Mouse (Mus musculus): ENCODE data around the gene Urm1. TPM values are rescaled to one million over a fixed set of nuclear protein-coding genes. Genes with fewer than 3 reads are reported as not detected.
"Not testable (repeated sequence)": the region's sequence is repeated elsewhere in the genome, so short reads cannot be mapped to it uniquely, and the experiment has no call there.

The Urm1 gene
- polyA plus RNA-seq (2015; fragmentation: Nextera tagmentation; extraction: Ambion mirVana) = 15.7 and 17.1 TPM in 2 replicates

DNA sequence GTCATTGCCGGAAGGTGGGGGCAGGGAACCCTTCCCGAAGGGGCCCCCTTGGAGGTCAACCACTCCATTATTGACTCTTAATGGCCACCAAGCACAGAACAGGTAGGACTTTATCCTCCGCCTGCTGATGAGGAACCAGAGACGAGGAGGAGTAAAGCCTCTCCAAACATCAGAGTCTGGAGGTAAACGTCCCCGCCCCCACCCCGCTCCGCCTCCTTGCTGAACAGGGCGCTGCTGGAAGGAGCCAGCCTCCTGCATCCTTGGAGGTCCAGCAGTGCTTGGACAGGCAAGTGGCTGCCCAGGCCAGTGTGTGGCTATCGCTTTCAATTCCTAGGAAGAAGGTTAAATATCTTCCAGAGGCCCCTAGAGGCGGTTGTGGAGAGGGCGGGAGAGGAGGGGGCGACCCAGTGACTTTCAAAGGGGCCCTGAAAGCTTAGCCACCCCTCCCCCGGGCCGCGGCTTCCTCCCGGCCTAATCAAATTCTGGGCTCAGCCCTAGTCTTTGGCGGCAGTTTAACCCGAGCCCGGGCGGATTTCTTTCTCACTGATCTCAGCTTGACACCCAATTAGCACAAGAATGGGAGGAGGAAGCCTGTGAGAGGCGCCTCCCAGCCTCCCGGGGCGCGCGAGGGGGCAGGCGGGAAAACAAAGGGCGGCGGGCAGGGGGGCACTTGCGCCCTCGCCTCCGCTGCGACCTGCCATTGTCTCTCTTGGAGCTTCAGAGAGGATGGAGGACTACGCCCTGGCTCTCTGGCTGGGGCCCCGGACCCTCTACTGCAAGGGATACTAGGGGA is at the start of gene Urm1:
TSS of gene Urm1 (plus strand) at position 51 of the 793 bp plus-strand sequence.
- Histone ChIP-seq H3K27me3 (replicated peaks) (no peaks in the 10 kb centered on the region), H3K27ac (replicated peaks) (peak within 1 kb of the TSS; percentile 92), H3K4me2 (peak within 1 kb of the TSS; percentile 76), H3K4me1 (peaks cover 18% of the 10 kb centered on the region), H3K9ac (peak within 1 kb of the TSS; percentile 86), H3K9me3 (no peaks in the 10 kb centered on the region), H3K36me3 (peaks cover 17% of the 10 kb centered on the region), H3K4me3 (peak within 1 kb of the TSS; percentile 54)
- under 1% methylated on average over 35 of the region's 35 CpGs for WGBS
- ATAC-seq (ENCODE audit: extremely low read depth, insufficient number of reproducible peaks, low FRiP score, low TSS enrichment) = peak; percentile 68; the same call in 1 of the 2 replicates

DNA sequence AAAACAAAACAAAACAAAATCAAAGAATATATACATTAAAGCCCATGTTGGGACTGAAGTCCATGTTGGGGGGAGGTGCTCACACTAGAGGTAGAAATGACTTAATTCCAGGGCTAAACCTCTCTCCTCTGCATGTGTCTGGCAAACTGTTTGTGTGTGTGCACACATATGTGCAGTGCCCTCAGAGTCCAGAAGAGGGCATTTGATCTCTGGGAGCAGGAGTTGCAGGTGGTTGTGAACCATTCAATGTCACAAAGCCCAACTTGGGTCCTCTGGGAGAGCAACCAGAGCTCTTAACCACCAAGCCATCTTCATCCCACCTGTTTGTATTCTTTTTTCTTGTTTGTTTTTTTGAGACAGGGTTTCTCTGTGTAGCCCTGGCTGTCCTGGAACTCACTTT is 49.7 kb upstream of the Urm1 start:
- Histone ChIP-seq H3K27ac (replicated peaks) (no peak overlapping the region), H3K36me3 (peaks cover 8% of the 10 kb centered on the region; the same call in 1 of the 2 replicates), H3K27me3 (replicated peaks) (peaks cover 9% of the 10 kb centered on the region; the same call in 1 of the 2 replicates), H3K9ac (no peak overlapping the region), H3K4me2 (no peak overlapping the region), H3K4me1 (peaks cover 12% of the 10 kb centered on the region), H3K9me3 (no peaks in the 10 kb centered on the region), H3K4me3 (no peak overlapping the region)
- no peak for ATAC-seq (ENCODE audit: extremely low read depth, insufficient number of reproducible peaks, low FRiP score, low TSS enrichment)

- H3K27me3 ChIP-seq (replicated peaks) = 0 out of 2 replicates have a peak, but pooled peaks cover 2% of the 10 kb centered on the region
- no peak overlapping the region for H3K4me3 ChIP-seq
- H3K27ac ChIP-seq (replicated peaks) = no peak overlapping the region
- WGBS = 61% methylated on average over 8 of the region's 8 CpGs
- no peak overlapping the region for H3K4me2 ChIP-seq
- H3K9ac ChIP-seq = no peak overlapping the region
- no peaks in the 10 kb centered on the region for H3K9me3 ChIP-seq
- peaks cover 22% of the 10 kb centered on the region for H3K36me3 ChIP-seq
- H3K4me1 ChIP-seq = peaks cover 12% of the 10 kb centered on the region
- no peak for ATAC-seq (ENCODE audit: extremely low read depth, insufficient number of reproducible peaks, low FRiP score, low TSS enrichment)
These were observed 48.0 kb upstream of the Urm1 start for GRCm38 (mm10) chr2:29771611-29772461.

DNA sequence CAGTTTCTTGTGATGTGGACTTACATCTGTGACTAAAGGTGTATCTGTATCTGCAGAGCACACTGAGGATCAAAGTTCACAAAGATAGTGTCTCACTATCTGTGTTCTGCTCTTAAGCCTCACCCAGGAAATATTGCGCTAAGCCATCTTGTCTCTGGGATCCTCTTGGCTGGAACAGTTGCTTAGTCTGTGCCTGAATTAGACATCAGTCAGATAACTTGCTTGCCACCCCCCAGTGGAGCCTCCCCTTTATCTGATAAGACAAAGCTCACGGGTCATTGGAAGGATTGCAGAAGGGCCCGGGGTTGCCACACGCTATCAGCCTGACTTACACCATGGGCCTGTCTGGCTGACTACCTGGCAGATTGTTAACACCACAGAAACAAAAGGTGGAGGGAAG is 46.6 kb upstream of the Urm1 start:
- Histone ChIP-seq H3K4me2 (no peak overlapping the region), H3K9me3 (no peaks in the 10 kb centered on the region), H3K36me3 (peaks cover 37% of the 10 kb centered on the region), H3K27ac (replicated peaks) (no peak overlapping the region), H3K4me1 (peaks cover 12% of the 10 kb centered on the region), H3K4me3 (no peak overlapping the region), H3K9ac (no peak overlapping the region), H3K27me3 (replicated peaks) (no peaks in the 10 kb centered on the region)
- 58% methylated on average over 4 of the region's 4 CpGs for WGBS
- no peak for ATAC-seq (ENCODE audit: extremely low read depth, insufficient number of reproducible peaks, low FRiP score, low TSS enrichment)

DNA sequence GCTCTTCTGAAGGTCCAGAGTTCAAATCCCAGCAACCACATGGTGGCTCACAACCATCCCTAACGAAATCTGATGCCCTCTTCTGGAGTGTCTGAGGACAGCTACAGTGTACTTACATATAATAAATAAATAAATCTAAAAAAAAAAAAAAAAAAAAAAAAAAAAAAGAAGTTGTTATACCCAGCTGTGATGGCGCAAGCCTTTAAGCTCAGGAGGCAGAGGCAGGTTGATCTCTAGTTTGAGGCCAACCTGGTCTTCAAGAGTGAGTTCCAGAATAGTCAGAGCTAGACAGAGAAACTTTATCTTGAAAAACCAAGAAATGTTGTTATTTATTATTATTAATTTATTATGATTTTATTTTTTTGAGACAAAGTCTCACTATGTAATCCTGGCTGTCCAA is 38.6 kb upstream of the Urm1 start:
- H3K27ac ChIP-seq (replicated peaks); H3K4me2 ChIP-seq: not testable (repeated sequence)
- 93% methylated on average over 2 of the region's 2 CpGs for WGBS

DNA sequence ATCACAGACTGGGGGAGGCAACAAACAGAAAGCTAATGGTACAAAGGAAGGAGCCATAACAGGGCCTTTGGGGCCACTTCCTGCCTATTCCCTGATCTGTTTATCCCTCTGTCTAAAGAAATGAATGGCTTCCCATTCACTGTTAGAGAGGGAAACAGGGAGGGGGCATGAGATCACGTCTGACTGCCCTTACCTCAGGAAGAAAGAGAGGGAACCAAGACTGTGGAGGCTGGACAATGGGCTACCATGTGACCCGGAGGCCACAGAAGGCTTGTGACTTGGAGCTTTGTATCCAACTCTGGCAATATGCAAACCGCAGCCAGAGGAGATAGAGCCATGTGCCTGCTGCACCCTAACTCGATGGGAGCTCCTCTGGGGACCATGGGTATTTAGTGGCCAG is 35.6 kb upstream of the Urm1 start:
- H3K27me3 ChIP-seq (replicated peaks) = no peaks in the 10 kb centered on the region
- ATAC-seq (ENCODE audit: extremely low read depth, insufficient number of reproducible peaks, low FRiP score, low TSS enrichment) = no peak
- peaks cover 69% of the 10 kb centered on the region for H3K36me3 ChIP-seq
- no peak overlapping the region for H3K9ac ChIP-seq
- peaks cover 19% of the 10 kb centered on the region for H3K4me1 ChIP-seq
- no peak overlapping the region for H3K4me2 ChIP-seq
- peaks cover 2% of the 10 kb centered on the region; the same call in 1 of the 2 replicates for H3K9me3 ChIP-seq
- H3K27ac ChIP-seq (replicated peaks) = no peak overlapping the region
- 70% methylated on average over 4 of the region's 4 CpGs for WGBS
- H3K4me3 ChIP-seq = no peak overlapping the region

More for the DNA sequence above, 38.6 kb upstream of the Urm1 start:
- not testable (repeated sequence) for H3K4me3 ChIP-seq; H3K4me1 ChIP-seq; ATAC-seq (ENCODE audit: extremely low read depth, insufficient number of reproducible peaks, low FRiP score, low TSS enrichment); H3K27me3 ChIP-seq (replicated peaks); H3K9me3 ChIP-seq; H3K9ac ChIP-seq
- H3K36me3 ChIP-seq = peaks cover 98% of the 10 kb centered on the region

- WGBS = 2% methylated on average over 31 of the region's 31 CpGs
These were observed 32.6 kb upstream of the Urm1 start, which contains the start of gene Coq4 for GRCm38 (mm10) chr2:29787104-29787917. Gene Coq4 (plus strand): TSS chr2:29787493.

DNA sequence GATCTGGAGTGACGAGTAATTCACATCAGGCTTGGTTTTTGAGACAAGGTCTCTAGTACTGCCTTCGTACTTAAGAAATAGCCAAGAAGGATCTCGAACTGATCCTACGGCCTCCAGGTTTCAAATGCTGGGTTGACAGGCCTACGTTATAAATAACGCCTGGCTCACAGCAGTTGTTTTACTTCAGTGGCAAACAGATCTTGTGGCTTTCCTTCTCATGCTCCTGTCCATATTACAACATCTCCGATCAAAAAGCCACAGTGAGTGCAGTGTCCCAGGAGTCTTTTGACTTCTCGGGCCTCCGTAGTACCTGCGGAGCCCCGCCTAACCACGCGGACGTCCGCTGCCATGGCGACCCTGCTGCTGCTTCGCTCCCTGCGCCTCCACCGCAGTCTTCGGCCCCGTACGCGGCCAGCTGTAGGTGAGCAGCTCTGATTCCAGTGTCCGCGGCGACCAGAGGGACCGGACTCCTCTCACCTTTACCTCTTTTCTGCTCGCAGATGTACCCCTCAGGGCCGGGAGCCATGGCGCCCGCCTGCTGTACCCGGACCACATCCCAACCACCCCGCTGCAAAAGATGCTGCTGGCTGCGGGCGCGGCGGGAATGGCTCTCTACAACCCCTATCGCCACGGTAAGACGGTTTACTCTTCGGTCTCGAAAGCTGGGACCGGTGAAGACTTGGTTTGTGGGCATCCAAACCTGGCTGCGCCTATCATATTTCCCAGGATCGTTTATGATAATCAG is 31.8 kb upstream of the Urm1 start, which contains the start of gene Trub2:
TSS of gene Trub2 (minus strand) at position 566 of the 745 bp plus-strand sequence.
- no peaks in the 10 kb centered on the region for H3K9me3 ChIP-seq
- peaks cover 19% of the 10 kb centered on the region for H3K4me1 ChIP-seq
- H3K36me3 ChIP-seq = peaks cover 64% of the 10 kb centered on the region
- peak within 1 kb of the TSS; percentile 80 for H3K9ac ChIP-seq
- H3K4me3 ChIP-seq = peak within 1 kb of the TSS; percentile 71
- under 1% methylated on average over 45 of the region's 45 CpGs for WGBS
- ATAC-seq (ENCODE audit: extremely low read depth, insufficient number of reproducible peaks, low FRiP score, low TSS enrichment) = peak; percentile 79
- peak within 1 kb of the TSS; percentile 67 for H3K27ac ChIP-seq (replicated peaks)
- peak within 1 kb of the TSS; percentile 81 for H3K4me2 ChIP-seq
- no peaks in the 10 kb centered on the region for H3K27me3 ChIP-seq (replicated peaks)

More at GRCm38 (mm10) chr2:29787104-29787917, 32.6 kb upstream of the Urm1 start, which contains the start of gene Coq4:
- Histone ChIP-seq H3K4me1 (peaks cover 19% of the 10 kb centered on the region), H3K9me3 (no peaks in the 10 kb centered on the region), H3K4me3 (peak within 1 kb of the TSS; percentile 71), H3K9ac (peak within 1 kb of the TSS; percentile 80), H3K36me3 (peaks cover 65% of the 10 kb centered on the region), H3K27ac (replicated peaks) (peak within 1 kb of the TSS; percentile 67), H3K27me3 (replicated peaks) (no peaks in the 10 kb centered on the region), H3K4me2 (peak within 1 kb of the TSS; percentile 81)
- peak; percentile 67; the same call in 1 of the 2 replicates for ATAC-seq (ENCODE audit: extremely low read depth, insufficient number of reproducible peaks, low FRiP score, low TSS enrichment)

GRCm38 (mm10) chr2:29792772-29793487 is 26.9 kb upstream of the Urm1 start:
- H3K4me3 ChIP-seq = no peak overlapping the region
- WGBS = 83% methylated on average over 2 of the region's 2 CpGs

More at GRCm38 (mm10) chr2:29792772-29793487, 26.9 kb upstream of the Urm1 start:
- no peaks in the 10 kb centered on the region for H3K9me3 ChIP-seq
- H3K4me2 ChIP-seq = no peak overlapping the region
- H3K27ac ChIP-seq (replicated peaks) = no peak overlapping the region
- H3K9ac ChIP-seq = no peak overlapping the region
- H3K36me3 ChIP-seq = peaks cover 57% of the 10 kb centered on the region
- peaks cover 9% of the 10 kb centered on the region for H3K4me1 ChIP-seq
- no peak for ATAC-seq (ENCODE audit: extremely low read depth, insufficient number of reproducible peaks, low FRiP score, low TSS enrichment)
- H3K27me3 ChIP-seq (replicated peaks) = no peaks in the 10 kb centered on the region

Data from heart, embryonic 13.5 days (tissue).